Mouse (Mus musculus) stomach, embryonic 15.5 days (tissue): ENCODE measurements around the gene Nfic. TPM values are rescaled to one million over a fixed set of nuclear protein-coding genes. Genes with fewer than 3 reads are reported as not detected.
A peak's percentile ranks its signal among the peaks of the same experiment; 100 is the strongest.

Experiments
- ATAC-seq: fragments of 200-750 bp; cut with Nextera tagmentation; 2 replicates; pipeline ENCODE4 v1.8.0; 2017; ENCODE audit warnings: low read depth, moderate number of reproducible peaks, moderate TSS enrichment; ENCODE audit not compliant: insufficient read depth, low FRiP score
- H3K27ac ChIP-seq: fragments of 300-500 bp; sonication (generic); 2 replicates; pipeline ENCODE4 v1.5.1; 2015; ENCODE audit warnings: mild to moderate bottlenecking, inconsistent platforms
- H3K27me3 ChIP-seq: fragments of 300-500 bp; sonication (generic); replicated peaks from 2 replicates; pipeline ENCODE4 v1.6.1; 2015; ENCODE audit warnings: inconsistent platforms
- H3K36me3 ChIP-seq: fragments of 300-500 bp; sonication (generic); 2 replicates; pipeline ENCODE4 v1.6.1; 2015; ENCODE audit warnings: inconsistent platforms
- H3K4me1 ChIP-seq: fragments of 300-500 bp; sonication (generic); 2 replicates; pipeline ENCODE4 v1.6.1; 2015; ENCODE audit warnings: inconsistent platforms
- H3K4me2 ChIP-seq: fragments of 300-500 bp; sonication (generic); 2 replicates; pipeline ENCODE4 v1.6.1; 2015; ENCODE audit warnings: mild to moderate bottlenecking, inconsistent platforms
- H3K4me3 ChIP-seq: fragments of 300-500 bp; sonication (generic); replicated peaks from 2 replicates; pipeline ENCODE4 v1.5.1; 2015; ENCODE audit warnings: inconsistent platforms
- H3K9ac ChIP-seq: fragments of 300-500 bp; sonication (generic); 2 replicates; pipeline ENCODE4 v1.6.1; 2015; ENCODE audit warnings: inconsistent platforms
- H3K9me3 ChIP-seq: fragments of 300-500 bp; sonication (generic); 2 replicates; pipeline ENCODE4 v1.6.1; 2016; ENCODE audit warnings: inconsistent platforms
- WGBS: fragments of 180-500 bp; shearing (Covaris S2); methylation state at CpG from one replicate; pipeline ENCODE4 v1.1.7; 2015; 5-methylcytosine and 5-hydroxymethylcytosine counted together
- polyA plus RNA-seq: library from polyadenylated mRNA; unstranded; fragments of >200 nt; fragmentation: Nextera tagmentation; extraction: Ambion mirVana; gene quantifications from 2 replicates; pipeline ENCODE4 v1.2.1, GENCODE M21; 2015

Gene Nfic
- polyA plus RNA-seq, 1 experiment from 2014 or later = 78.2 TPM

DNA sequence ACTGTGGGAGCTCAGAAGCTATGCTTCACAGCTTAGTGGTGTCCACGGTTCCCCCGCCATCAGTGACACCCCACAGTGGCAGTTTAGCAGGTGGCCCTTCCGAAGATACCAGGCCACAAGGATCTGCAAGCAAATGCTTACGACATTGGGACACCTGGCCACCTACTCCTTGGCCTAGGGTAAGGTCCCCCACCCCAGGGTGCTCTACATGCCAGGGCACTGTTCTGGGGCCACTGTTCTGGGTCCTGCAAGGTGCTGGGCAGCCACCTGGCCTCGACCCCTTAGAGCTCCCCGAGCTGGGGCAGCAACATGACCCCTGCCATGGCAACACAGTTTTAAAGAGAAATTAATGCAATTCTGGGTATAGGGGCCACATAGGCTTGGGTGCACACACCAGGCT lies 39.7 kb upstream of the Nfic start:
- no peak for ATAC-seq
- H3K27me3 ChIP-seq = no peaks in the 10 kb centered on the region
- peaks cover 31% of the 10 kb centered on the region for H3K36me3 ChIP-seq
- peaks cover 15% of the 10 kb centered on the region for H3K4me1 ChIP-seq
- peak overlapping the region; percentile 84 for H3K4me3 ChIP-seq
- peak overlapping the region; percentile 68 for H3K9ac ChIP-seq
- no peak overlapping the region for H3K27ac ChIP-seq
- WGBS = 64% methylated on average over 6 of the region's 6 CpGs
- H3K9me3 ChIP-seq = no peaks in the 10 kb centered on the region
- H3K4me2 ChIP-seq = peak overlapping the region; percentile 92

DNA sequence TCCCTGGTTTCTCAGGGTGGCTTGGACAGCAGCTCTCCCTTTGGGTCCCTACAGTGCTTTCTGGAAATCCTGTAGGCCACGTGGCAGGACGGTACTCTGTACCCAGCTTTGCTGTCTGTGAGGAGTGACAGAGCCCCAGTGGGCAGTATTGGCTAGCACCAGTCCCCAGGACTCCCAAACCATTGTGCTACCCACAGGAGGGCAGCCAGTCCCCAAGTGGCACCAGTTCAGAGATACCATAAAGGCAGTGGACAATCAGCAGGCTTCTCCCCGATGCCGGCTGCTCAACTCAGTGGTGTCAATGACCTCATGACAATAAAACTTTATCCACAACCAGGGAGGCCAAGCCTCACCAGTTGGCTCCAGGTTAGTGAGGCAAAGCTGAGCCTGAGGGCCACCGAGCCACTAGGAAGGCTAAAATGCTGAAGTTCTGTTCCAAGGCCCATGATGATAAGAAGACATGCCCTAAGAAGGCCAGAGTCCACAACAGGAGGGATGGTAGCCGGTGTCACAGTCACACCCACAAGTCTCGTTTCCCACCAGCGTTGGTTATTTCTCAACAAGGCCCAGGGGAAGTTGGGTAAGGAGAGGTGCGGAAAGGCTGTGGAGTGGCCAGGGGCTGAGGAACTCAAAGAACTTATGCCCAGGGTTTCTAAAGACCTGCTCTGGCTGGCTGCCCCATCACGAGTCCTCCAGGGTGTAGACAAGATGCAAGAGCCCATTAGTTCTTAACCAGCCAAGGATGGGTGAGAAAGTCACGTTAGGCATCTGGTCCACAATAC lies 39.0 kb upstream of the Nfic start:
- 83% methylated on average over 11 of the region's 11 CpGs for WGBS
- no peaks in the 10 kb centered on the region for H3K27me3 ChIP-seq
- H3K9ac ChIP-seq = no peak overlapping the region
- peaks cover 15% of the 10 kb centered on the region for H3K4me1 ChIP-seq
- H3K36me3 ChIP-seq = peaks cover 38% of the 10 kb centered on the region
- peak overlapping the region; percentile 84; the same call in 1 of the 2 replicates for H3K4me3 ChIP-seq
- H3K4me2 ChIP-seq = peak overlapping the region; percentile 92
- H3K9me3 ChIP-seq = no peaks in the 10 kb centered on the region
- no peak for ATAC-seq
- no peak overlapping the region for H3K27ac ChIP-seq

DNA sequence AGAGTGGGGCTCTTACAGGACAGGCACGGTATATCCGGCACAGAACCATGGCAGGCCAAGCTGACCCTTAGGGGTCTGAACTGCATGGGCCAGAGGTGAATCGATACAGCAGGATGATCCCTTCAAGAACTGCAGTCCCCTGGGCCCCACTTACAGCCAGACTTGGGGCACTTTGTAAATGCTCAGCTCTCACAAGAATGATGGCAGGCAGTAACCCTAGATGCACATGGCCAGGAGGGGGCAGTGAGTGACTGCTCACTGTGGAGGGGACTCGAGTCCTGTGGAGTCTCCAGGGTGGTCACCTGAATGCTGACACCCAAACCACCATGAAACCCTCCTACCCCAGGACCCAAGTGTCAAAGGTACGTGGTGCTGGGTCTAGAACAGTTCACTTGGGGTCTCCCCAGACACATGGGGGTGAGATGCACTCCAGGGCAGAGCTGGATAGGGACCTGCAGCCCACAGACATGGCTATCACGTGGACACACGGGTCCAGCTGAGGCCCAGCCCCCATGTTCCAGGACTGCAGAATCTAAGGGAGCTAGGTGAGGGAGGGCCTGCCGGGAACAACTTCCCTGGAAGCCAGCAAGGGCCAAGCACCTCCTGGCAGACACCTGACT lies 38.3 kb upstream of the Nfic start:
- H3K4me3 ChIP-seq = no peak overlapping the region
- 79% methylated on average over 8 of the region's 8 CpGs for WGBS
- no peaks in the 10 kb centered on the region for H3K27me3 ChIP-seq
- H3K9ac ChIP-seq = no peak overlapping the region
- no peak overlapping the region for H3K27ac ChIP-seq
- peaks cover 43% of the 10 kb centered on the region for H3K36me3 ChIP-seq
- H3K4me2 ChIP-seq = no peak overlapping the region
- H3K4me1 ChIP-seq = peaks cover 15% of the 10 kb centered on the region
- no peak for ATAC-seq
- no peaks in the 10 kb centered on the region for H3K9me3 ChIP-seq

DNA sequence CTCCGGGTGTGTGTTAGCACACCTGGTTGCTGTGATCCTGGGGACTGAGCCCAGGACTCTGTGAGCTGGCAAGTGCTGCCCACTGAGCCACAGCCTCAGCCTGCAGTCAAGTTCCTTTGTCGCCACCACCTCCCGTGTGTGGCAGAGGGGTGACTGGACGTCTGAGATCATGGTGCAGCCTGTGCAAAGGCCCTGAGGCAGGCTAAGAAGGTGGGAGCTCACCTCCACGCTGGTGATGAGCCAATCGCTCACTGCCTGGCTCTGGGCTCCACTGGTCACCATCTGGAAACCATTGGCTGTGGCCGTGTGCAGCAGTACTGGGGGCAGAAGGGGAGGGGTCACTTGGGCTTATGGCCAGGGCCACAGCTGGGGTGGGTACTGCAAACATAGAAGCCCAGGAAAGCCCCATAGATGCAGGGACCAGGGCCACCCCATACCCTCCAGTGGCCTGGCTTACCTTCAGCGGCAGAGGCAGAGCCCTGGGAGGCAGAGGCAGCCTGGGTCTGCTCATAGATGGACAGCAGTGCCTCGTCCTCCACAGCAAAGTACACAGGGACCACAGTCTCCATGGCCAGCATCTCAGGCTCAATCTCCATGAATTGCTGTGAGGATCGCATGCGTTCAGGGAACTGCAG lies 37.3 kb upstream of the Nfic start:
- Histone ChIP-seq H3K27me3 (no peaks in the 10 kb centered on the region), H3K9ac (no peak overlapping the region), H3K36me3 (peaks cover 49% of the 10 kb centered on the region), H3K4me2 (no peak overlapping the region), H3K9me3 (no peaks in the 10 kb centered on the region), H3K4me1 (peaks cover 15% of the 10 kb centered on the region), H3K27ac (no peak overlapping the region), H3K4me3 (no peak overlapping the region)
- ATAC-seq = no peak
- WGBS = 89% methylated on average over 11 of the region's 11 CpGs

DNA sequence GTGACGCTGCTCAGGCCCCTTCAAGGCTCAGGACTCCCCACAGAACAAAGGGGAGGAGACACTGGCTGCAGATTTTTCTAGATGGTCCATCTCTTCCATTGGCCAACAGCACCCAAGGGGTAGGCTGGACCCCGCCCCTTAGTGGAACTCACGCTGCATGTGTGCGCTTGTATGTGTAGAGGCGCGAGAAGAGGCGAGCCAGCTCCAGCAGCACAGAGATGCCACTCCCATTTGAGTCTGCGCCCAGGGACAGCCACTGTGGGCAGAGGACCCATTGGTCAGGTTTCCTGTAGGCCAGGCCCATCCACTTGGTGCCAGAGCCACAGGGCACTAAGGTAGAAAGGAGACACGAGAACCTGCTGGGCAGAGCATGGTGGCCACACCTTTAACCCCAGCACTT lies 35.6 kb upstream of the Nfic start:
- Histone ChIP-seq H3K36me3 (peaks cover 57% of the 10 kb centered on the region), H3K4me3 (no peak overlapping the region), H3K27me3 (no peaks in the 10 kb centered on the region), H3K27ac (no peak overlapping the region), H3K4me1 (peaks cover 15% of the 10 kb centered on the region), H3K9ac (no peak overlapping the region), H3K9me3 (no peaks in the 10 kb centered on the region), H3K4me2 (no peak overlapping the region)
- WGBS = 93% methylated on average over 9 of the region's 9 CpGs
- no peak for ATAC-seq

DNA sequence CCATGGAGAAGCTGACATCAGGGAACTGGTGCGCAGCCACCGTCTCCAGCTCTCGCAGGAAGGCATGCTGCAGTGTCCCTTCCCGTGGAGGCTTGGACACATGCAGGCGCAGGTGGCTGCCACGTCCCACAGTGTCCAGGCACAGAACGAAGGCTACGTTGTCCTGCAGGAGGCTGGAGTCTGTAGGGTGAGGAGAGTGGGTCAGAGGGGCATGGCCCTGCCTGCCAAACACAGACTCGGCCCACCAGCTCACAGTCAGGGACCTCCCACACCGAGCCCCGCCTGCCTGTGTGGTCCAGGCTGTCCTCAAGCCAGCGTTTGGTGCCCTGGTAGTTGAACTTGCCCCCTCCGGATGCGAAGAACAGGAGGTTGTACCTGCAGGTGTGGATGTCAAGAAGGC lies 34.5 kb upstream of the Nfic start:
- Histone ChIP-seq H3K9ac (no peak overlapping the region), H3K4me3 (no peak overlapping the region), H3K27ac (no peak overlapping the region), H3K4me2 (no peak overlapping the region), H3K9me3 (no peaks in the 10 kb centered on the region), H3K4me1 (peaks cover 9% of the 10 kb centered on the region), H3K27me3 (no peaks in the 10 kb centered on the region), H3K36me3 (peaks cover 57% of the 10 kb centered on the region)
- WGBS = 83% methylated on average over 14 of the region's 14 CpGs
- no peak for ATAC-seq

DNA sequence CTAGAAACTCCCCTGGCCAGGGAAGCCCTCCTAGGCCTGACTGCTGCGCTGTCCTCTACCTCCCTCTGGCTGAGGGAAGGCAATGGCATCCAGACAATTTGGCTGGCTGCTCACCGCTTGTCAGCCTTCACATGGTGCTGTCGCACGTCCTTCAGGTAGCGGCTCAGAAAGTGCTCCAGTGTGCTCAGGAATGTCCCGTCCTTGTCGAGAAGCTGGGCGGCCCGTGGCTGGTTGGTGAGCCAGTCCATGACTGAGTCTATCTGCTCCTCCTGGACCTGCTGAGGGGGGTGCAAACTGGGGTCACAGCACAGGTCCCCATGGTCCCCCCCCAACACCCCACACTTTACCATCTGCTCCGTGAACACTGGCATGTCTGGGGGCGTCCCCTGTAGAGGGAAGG lies 32.6 kb upstream of the Nfic start:
- H3K9ac ChIP-seq = no peak overlapping the region
- H3K27me3 ChIP-seq = no peaks in the 10 kb centered on the region
- no peak for ATAC-seq
- peaks cover 54% of the 10 kb centered on the region for H3K36me3 ChIP-seq
- H3K4me2 ChIP-seq = no peak overlapping the region
- H3K27ac ChIP-seq = no peak overlapping the region
- no peaks in the 10 kb centered on the region for H3K4me1 ChIP-seq
- H3K9me3 ChIP-seq = no peaks in the 10 kb centered on the region
- WGBS = 84% methylated on average over 11 of the region's 11 CpGs
- H3K4me3 ChIP-seq = no peak overlapping the region

DNA sequence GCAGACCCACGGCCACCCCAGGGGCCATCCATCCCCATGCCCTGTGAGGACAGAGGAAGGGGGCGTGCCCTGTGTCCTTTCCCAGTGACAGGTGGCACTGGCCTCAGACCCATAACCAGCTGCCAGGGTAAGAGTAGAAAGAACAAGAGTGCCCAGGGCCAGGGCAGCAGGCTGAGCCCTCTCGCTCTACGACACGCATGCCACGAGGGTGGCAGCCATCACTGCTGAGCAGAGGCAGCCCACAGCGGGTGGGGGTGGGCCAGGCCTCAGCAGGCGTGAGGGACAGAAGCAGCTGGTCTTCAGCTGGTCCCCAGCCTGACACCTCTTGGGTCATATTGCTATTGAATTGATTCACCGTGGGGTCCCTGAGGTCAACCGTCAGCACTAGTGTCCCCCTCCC lies 31.1 kb upstream of the Nfic start:
- Histone ChIP-seq H3K4me3 (no peak overlapping the region), H3K9me3 (no peaks in the 10 kb centered on the region), H3K27me3 (peaks cover 8% of the 10 kb centered on the region), H3K4me1 (peaks cover 8% of the 10 kb centered on the region; the same call in 1 of the 2 replicates), H3K4me2 (no peak overlapping the region), H3K9ac (no peak overlapping the region), H3K36me3 (peaks cover 38% of the 10 kb centered on the region), H3K27ac (no peak overlapping the region)
- 83% methylated on average over 10 of the region's 10 CpGs for WGBS
- no peak for ATAC-seq

DNA sequence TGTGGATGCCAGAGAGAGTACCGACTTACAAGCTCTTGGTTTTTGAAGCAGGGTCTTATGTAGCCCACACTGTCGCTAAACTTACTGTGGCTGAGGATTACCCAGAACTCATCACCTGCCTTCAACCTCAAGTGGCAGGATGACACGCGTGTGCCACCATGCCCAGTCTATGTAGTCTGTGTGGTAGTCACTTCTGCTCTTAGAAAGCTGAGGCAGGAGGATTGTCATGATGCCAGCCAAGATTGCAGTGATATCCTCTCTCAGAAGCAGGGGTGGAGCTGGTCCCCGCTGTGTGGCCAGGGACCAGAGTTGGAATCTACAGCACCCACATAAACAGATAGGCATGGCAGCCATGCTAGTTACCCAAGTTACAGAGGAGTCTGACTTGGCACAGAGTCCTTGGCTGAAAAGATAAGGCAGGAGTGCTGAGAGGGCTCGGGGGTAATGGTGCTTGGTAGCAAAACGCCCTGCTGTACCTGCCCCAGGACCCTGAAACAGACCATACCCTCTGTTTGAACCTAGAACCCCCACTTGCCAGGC lies 30.1 kb upstream of the Nfic start:
- H3K9me3 ChIP-seq = no peaks in the 10 kb centered on the region

DNA sequence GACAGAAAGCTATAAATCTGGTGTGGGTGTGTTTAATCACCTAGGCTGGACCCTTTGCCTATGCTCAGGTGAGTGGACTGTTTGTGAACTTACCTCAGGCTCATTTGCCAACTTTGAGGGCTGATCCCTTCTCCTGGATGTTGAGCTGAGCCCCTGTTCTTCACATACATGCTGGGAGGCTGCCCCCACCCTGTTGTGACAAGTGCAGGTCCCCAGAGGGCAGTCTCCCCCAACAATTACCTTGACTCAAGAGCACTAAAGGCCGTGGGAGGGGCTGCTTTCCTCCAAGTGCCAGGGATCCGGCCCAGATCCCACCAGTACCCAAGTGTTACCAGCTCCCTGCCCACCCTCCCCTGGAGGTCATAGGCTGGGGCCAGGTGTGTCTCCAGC lies 29.6 kb upstream of the Nfic start:
- no peaks in the 10 kb centered on the region for H3K9me3 ChIP-seq
- H3K36me3 ChIP-seq = peaks cover 24% of the 10 kb centered on the region
- peaks cover 12% of the 10 kb centered on the region for H3K27me3 ChIP-seq
- no peak for ATAC-seq
- peaks cover 8% of the 10 kb centered on the region; the same call in 1 of the 2 replicates for H3K4me1 ChIP-seq
- no peak overlapping the region for H3K9ac ChIP-seq
- WGBS = 14% methylated on average over 2 of the region's 2 CpGs
- H3K4me2 ChIP-seq = no peak overlapping the region
- H3K4me3 ChIP-seq = no peak overlapping the region
- no peak overlapping the region for H3K27ac ChIP-seq

More for the DNA sequence above, 30.1 kb upstream of the Nfic start:
- Histone ChIP-seq H3K27ac (no peak overlapping the region), H3K36me3 (peaks cover 29% of the 10 kb centered on the region), H3K4me3 (no peak overlapping the region), H3K27me3 (peaks cover 12% of the 10 kb centered on the region), H3K9ac (no peak overlapping the region), H3K4me2 (no peak overlapping the region), H3K4me1 (peaks cover 8% of the 10 kb centered on the region; the same call in 1 of the 2 replicates)
- 67% methylated on average over 7 of the region's 7 CpGs for WGBS
- no peak for ATAC-seq

DNA sequence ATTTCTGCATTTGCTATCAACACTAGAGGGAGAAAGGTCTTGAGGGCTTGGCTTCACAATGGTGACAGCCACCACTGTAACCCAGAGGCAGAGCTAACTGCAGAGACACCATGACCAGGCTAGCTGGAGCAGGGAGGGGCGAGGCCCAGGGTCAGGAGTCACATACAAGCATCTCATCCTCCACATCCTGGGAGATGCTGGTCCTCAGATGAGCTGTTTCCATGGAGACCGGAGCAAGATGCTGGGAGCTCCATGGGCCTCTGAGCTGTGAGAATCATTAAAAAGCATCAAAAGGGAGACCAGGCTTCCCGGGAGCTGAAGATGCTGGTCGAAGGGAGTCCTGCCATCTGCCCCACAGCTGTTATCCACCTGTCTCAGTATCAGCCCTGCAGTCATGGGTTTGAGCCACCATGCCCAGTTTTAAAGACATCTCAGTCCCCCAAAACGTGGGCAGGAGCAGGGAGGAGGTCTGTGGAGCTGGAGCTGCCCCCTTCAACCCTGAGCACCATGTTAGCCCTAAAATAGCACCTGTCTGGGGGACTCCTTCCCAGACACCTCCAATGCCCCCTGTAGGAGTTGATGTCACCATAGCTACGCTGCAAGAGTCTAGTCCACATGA lies 29.1 kb upstream of the Nfic start:
- Histone ChIP-seq H3K4me1 (peaks cover 8% of the 10 kb centered on the region; the same call in 1 of the 2 replicates), H3K9me3 (no peaks in the 10 kb centered on the region), H3K4me2 (no peak overlapping the region), H3K9ac (no peak overlapping the region), H3K36me3 (peaks cover 19% of the 10 kb centered on the region), H3K4me3 (no peak overlapping the region), H3K27ac (no peak overlapping the region), H3K27me3 (peaks cover 12% of the 10 kb centered on the region)
- WGBS = 62% methylated on average over 6 of the region's 6 CpGs
- ATAC-seq = no peak
